Mouse (Mus musculus): ENCODE data around the gene Resf1. TPM values are rescaled to one million over a fixed set of nuclear protein-coding genes. Genes with fewer than 3 reads are reported as not detected.
"Not testable (repeated sequence)": the region's sequence is repeated elsewhere in the genome, so short reads cannot be mapped to it uniquely, and the experiment has no call there.

Gene Resf1
- total RNA-seq, 4 experiments from 2014 or later = 16.9 to 19.2 (median 17.5) TPM

DNA sequence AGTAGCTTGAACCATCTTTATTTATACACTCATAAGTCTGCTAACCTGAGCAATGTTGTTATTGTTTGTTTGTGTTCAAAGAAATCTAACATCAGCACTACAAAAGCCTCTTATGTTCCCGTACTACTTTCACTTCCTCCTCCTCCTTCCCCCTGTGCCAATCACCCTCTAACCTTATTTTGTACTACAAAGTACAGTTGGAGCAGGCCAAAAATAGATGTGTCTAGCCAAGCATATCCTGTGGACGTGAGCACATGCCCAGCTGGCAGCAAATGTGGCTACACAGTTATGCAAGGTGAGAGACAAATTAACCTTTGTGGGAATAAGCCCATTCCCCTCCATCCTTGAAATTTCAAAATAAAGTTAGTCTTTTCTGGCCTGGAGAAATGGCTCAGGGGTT is 34.6 kb downstream of the Resf1 start:
- DNase-seq (ENCODE audit: low spot score in 2 of 2) = no peak

DNA sequence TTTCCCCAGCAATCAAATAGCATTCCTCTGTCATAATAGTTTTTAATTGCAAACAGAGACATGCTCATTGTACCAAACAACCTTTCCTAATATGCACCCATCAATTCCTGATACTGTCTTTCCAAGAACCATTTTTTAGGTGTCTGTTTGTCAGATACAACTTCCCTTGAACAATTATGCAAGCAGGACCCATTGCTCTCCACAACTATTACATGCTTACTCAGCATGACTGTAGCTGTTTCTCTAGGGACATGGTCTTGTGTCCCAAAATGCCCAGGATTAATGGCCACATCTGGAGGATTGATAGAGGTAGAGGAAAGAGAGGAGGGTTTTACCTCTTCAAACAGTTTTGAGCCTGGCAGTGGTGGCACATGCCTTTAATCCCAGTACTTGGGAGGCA is 35.2 kb downstream of the Resf1 start:
- DNase-seq (ENCODE audit: low spot score in 2 of 2) = no peak

DNA sequence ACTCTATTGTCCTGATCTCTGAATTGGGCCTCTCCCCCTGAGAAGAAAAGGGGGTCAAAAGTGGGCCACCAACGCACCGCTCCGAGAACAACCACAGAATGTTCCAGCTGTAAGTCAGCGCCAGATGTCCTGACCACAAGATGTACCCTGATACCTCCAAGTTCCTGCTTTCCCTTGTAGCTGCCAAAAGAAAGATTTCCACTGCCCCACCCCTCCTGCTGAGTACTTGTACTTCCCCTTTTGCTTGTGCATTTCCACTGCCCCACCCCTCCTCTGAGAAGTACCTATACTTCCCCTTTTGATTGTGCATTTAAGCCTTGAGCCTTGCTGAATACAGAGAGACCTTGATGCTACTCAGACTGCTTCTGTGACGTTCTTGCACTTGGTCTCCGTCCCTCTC is 39.0 kb downstream of the Resf1 start:
- DNase-seq (ENCODE audit: low spot score in 2 of 2) = not testable (repeated sequence)

DNA sequence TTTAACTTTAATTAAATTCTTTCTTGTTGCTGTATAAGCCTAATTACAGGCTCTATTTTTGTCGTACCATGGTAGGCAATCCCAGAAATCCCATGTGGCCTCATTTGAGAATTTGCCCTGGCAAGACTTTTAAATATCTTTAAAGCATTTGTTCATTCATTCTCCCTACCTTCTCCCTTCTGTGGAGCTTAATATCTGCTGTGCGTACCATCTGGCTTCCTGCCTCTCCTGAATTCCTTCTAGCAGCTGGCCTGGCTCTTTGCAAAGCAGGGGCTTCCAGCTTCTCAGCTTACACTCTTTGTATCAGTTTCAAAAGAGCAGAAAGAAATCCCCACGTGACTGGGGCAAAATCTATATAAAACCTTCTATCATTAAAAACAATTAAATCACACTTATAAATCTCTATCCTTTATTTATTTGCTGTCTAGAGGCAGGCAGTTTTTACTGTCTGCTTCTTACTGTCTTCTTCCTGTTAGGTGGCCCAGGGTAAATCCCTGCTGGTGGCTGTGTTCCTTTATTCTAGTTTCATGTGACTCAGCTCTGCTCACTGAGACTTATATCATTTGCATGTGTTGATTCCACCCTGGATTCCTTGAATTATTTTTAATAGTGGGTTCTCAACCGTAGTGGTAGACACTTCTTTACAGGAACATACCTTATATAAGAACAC is 45.7 kb downstream of the Resf1 start:
- no peak for DNase-seq (ENCODE audit: low spot score in 2 of 2)

DNA sequence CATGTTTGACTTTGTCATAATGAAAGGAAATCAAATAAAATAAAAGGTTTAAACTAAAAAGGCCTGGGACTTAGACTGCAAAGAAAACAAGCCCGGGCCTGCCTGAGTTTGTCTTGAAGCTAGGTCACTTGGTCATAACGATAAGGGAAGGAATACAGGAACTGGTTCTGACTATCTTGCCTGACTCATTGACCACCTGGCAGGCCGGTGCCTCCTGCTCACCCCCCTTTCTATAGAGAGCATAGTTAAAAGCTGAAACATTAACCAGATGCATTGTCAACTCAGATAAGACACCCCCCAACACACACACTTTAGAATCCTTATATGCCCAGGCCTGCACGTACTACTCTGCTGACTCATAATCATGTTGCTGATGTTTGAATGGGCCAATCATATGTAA is 46.6 kb downstream of the Resf1 start:
- not testable (repeated sequence) for DNase-seq (ENCODE audit: low spot score in 2 of 2)

DNA sequence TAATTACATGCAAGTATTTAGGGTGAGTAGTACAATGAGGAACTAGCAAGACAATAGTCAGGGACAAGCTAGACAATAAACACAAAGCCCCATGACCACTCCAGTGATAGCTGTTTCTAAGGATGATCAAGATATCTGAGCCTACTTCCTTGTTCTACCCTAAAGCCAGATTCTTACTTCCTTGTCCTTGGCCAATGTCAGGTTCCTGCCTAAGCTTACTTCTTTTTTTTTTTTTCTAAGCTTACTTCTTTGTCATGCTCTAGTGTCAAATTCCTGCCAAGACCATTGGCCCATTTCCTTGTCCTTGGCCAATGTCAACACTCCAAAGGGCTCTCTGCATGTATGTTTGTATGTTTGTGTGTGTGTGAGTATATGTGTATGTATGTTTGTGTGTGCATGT is 47.9 kb downstream of the Resf1 start:
- DNase-seq (ENCODE audit: low spot score in 2 of 2) = no peak

DNA sequence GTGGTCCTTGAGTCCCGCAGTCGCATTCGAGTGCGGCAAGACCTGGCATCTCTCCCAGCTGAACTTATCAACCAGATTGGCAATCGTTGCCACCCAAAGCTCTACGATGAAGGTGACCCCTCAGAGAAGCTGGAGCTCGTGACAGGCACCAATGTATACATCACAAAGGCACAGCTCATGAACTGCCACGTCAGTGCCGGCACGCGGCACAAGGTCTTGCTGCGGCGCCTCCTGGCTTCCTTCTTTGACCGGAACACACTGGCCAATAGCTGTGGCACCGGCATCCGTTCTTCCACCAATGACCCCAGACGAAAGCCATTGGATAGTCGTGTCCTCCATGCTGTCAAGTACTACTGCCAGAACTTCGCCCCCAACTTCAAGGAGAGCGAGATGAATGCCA is 53.3 kb downstream of the Resf1 start:
- DNase-seq (ENCODE audit: low spot score in 2 of 2) = not testable (repeated sequence)

DNA sequence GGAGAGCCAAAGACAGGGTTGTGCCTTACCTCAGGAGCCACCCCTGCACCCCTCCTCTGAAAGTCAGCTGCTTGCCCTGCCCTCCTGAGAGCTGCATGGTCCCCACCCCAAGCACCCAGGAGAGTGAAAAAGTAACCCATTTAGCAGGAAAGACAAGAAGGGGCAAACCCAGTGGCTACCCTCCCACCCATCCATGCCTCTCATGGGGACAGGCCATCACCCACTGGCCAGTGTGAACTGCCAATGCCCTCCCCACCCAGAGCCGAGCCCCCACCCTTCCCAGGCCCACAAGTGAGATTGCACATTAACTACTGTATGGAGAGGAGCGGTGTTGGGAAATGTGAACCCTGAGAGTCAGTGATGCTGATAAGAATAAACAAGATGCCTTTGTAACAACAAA is 56.8 kb downstream of the Resf1 start:
- not testable (repeated sequence) for DNase-seq (ENCODE audit: low spot score in 2 of 2)

DNA sequence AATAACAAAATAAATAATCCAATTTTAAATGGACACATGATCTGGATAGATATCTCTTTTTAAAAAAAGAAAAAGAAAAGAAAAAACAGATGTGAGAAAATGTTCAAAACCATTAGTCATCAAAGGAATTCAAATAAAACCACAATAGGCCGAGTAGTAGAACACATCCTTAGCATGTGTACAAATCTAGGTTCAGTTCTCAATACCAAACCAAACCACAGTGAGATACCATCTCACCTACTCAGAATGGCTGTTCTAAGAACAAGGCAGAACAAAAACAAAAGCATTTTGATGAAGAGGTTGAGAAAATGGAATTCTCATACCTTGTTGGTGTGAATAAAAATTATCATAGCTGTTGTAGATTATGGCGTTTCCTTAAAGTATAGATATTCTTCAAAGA is 57.2 kb downstream of the Resf1 start:
- DNase-seq (ENCODE audit: low spot score in 2 of 2) = no peak

DNA sequence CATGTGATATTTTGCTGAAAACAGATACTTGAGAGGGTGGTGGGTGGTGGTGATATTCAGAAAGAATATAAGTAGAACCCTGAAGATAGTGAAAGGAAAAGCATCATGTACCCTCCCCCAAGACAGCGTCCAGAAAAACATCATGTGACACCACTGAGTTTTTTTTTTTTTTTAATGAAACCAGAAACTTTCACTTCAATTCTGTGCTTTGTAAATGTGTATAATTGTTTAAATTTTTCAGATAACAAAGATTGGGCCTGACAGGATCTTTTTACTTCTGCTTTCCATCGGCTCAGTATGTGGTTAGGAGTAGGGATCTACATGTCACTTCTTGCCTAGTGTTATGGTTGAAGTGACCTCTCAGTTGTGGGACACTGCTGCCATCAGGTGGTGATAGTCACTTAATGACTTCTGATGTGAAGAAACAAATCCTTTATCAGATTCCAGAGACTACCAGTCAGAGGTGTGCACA is 65.8 kb downstream of the Resf1 start:
- peak; percentile 11 to 30 for DNase-seq (ENCODE audit: low spot score in 2 of 2)

DNA sequence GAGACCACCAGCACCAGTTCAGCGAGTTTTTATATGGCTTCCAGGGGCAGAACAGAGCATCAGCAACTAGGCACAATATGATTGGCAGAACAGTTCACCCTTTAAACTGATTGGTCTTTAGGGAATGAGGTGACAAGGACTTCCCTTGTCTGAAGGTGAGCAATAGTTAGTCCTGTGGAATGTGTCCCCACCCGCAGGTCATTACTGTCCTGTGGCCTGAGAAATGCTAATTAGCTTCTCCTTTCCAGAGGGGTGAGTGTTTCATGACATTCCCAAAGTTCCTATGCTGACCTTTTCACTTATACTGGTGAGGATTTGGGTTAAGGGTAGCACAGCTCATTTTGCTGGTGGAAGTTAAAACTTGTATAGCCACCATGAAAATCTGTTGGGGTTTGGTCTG is 74.3 kb downstream of the Resf1 start:
- DNase-seq (ENCODE audit: low spot score in 2 of 2) = no peak

Other genes starting within 250 kb of the Resf1 start
- gene Dennd5b, start 207.7 kb upstream of the Resf1 start, total RNA-seq (2022) = 10 to 100 TPM; 41.9 to 59.0 (median 47.0) TPM
- not detected for gene Gm10203, start 179.2 kb upstream of the Resf1 start, total RNA-seq (2022)
- gene Etfbkmt, start 169.6 kb upstream of the Resf1 start, total RNA-seq (2022) = 1 to 10 TPM; 3.3 to 6.3 (median 4.0) TPM
- 10 to 100 TPM; 27.3 to 39.2 (median 32.6) TPM for gene Amn1, start 120.7 kb upstream of the Resf1 start, total RNA-seq (2022)
- gene Bicd1, start 99.5 kb downstream of the Resf1 start, total RNA-seq (2022) = 10 to 100 TPM; 46.6 to 53.3 (median 50.9) TPM